Mouse (Mus musculus) kidney, adult 2 months (tissue): ENCODE data around the gene Pdcd5.

Source experiments
- CTCF ChIP-seq: fragments of 200-500 bp; conservative IDR thresholded peaks from 2 replicates; pipeline ENCODE4 v1.5.1; 2011; ENCODE audit warnings: low read depth, mild to moderate bottlenecking, control low read depth, low read length, moderate library complexity, mixed read lengths; ENCODE audit not compliant: insufficient read depth, insufficient read length
- POLR2A ChIP-seq: fragments of 200-500 bp; IDR thresholded peaks from one replicate; pipeline ENCODE4 v1.6.1; 2011; ENCODE audit warnings: low read depth, low read length, control low read depth

DNA sequence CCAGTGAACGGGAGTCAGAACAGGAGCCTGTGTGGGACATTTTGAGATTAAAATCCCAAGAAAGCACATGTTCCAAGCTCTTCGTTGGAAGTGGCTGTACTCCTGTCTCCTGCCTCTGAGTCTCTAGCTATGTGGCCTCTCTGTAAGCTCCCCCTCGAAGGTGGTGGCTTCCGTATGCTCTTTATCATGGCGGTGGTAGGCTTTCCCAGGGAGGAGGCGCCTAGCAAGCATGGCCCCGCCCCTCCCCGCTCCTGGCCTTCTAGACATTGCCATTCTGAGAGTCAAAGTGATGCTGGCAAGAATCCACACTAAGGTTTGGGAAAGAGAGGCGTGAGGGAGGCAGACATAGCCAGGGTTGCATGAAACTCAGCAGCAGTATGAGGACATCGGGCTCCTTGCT lies 24.7 kb downstream of the Pdcd5 start:
- TF ChIP-seq POLR2A (no peak), CTCF (no peak)
